Mouse (Mus musculus): Measurements from ENCODE around the gene Trpc6. TPM values are rescaled to one million over a fixed set of nuclear protein-coding genes. Genes with fewer than 3 reads are reported as not detected.

Gene Trpc6
- 9.0 TPM for polyA plus RNA-seq (2014; fragmentation: Illumina TruSeq; extraction: RNeasy Lipid Tissue Mini Kit (QIAGEN cat#74804); ENCODE audit: insufficient read depth, low read depth, low replicate concordance)

GRCm38 (mm10) chr9:8544041-8544794 lies at the start of gene Trpc6:
Trpc6 (plus strand) TSS chr9:8544142.

Data from lung, adult 10 weeks (tissue).